Mouse (Mus musculus) heart, postnatal 36 days (tissue): Measurements from ENCODE around the gene Slc34a3. TPM values are rescaled to one million over a fixed set of nuclear protein-coding genes. Genes with fewer than 3 reads are reported as not detected.

Experiments used
- total RNA-seq, 2 experiments: library from RNA; stranded (reverse); gene quantifications; 2 replicates each; pipeline ENCODE4 v1.2.3; 2021

The Slc34a3 gene
- total RNA-seq, 2 experiments from 2014 or later, result not detected

Other genes with a start within 250 kb of the Slc34a3 start
- gene Nsmf, start 180.0 kb downstream of the Slc34a3 start, total RNA-seq, result 10 to 100 TPM; 14.4 to 16.3 TPM
- gene Entpd8, start 154.1 kb downstream of the Slc34a3 start, total RNA-seq, result not detected
- not detected for gene Noxa1, start 139.2 kb downstream of the Slc34a3 start, total RNA-seq
- 10 to 100 TPM in 1 of 2 experiments, 1 to 10 TPM in 1; 9.7 to 12.0 TPM for gene Nrarp, start 53.6 kb downstream of the Slc34a3 start, total RNA-seq
- gene Tor4a, start 37.5 kb downstream of the Slc34a3 start, total RNA-seq, result 1 to 10 TPM; 4.0 to 5.2 TPM
- gene Nelfb, start 22.9 kb downstream of the Slc34a3 start, total RNA-seq, result 10 to 100 TPM; 38.7 to 39.9 TPM
- gene Stpg3, start 19.7 kb downstream of the Slc34a3 start, total RNA-seq, result not detected
- gene Fam166a, start 15.6 kb downstream of the Slc34a3 start, total RNA-seq, result not detected
- 100 to 1,000 TPM; 240 to 254 TPM for gene Tubb4b, start 9.7 kb downstream of the Slc34a3 start, total RNA-seq
- gene Rnf224, start 2.4 kb upstream of the Slc34a3 start, total RNA-seq, result not detected
- under 1 TPM; 0.27 to 0.44 TPM for gene Rnf208, start 7.9 kb upstream of the Slc34a3 start, total RNA-seq
- gene Cysrt1, start 8.1 kb upstream of the Slc34a3 start, total RNA-seq, result not detected
- 1 to 10 TPM; 1.2 to 2.2 TPM for gene AL732309.1, start 12.5 kb upstream of the Slc34a3 start, total RNA-seq
- 10 to 100 TPM; 13.4 to 15.1 TPM for gene Tmem203, start 21.1 kb upstream of the Slc34a3 start, total RNA-seq
- 1 to 10 TPM; 4.8 to 8.6 TPM for gene Tprn, start 28.3 kb upstream of the Slc34a3 start, total RNA-seq
- gene Ssna1, start 38.1 kb upstream of the Slc34a3 start, total RNA-seq, result 10 to 100 TPM; 37.4 to 44.0 TPM
- gene Anapc2, start 38.1 kb upstream of the Slc34a3 start, total RNA-seq, result 10 to 100 TPM; 38.6 to 39.1 TPM
- gene Tmem210, start 53.8 kb upstream of the Slc34a3 start, total RNA-seq, result not detected
- gene Lrrc26, start 55.6 kb upstream of the Slc34a3 start, total RNA-seq, result not detected
- gene Grin1, start 84.8 kb upstream of the Slc34a3 start, total RNA-seq, result not detected
- gene Man1b1, start 98.0 kb upstream of the Slc34a3 start, total RNA-seq, result 10 to 100 TPM; 21.9 to 23.2 TPM
- gene Dpp7, start 122.0 kb upstream of the Slc34a3 start, total RNA-seq, result 1 to 10 TPM; 3.4 to 3.7 TPM
- 1 to 10 TPM; 6.7 to 8.6 TPM for gene Uap1l1, start 131.3 kb upstream of the Slc34a3 start, total RNA-seq
- under 1 TPM; 0.46 to 0.56 TPM for gene Sapcd2, start 138.0 kb upstream of the Slc34a3 start, total RNA-seq
- 10 to 100 TPM; 14.5 to 15.4 TPM for gene Entpd2, start 161.5 kb upstream of the Slc34a3 start, total RNA-seq
- 10 to 100 TPM; 27.3 to 27.8 TPM for gene Npdc1, start 165.0 kb upstream of the Slc34a3 start, total RNA-seq
- under 1 TPM; 0.27 to 0.36 TPM for gene Fut7, start 188.9 kb upstream of the Slc34a3 start, total RNA-seq
- 10 to 100 TPM; 35.5 to 39.9 TPM for gene Abca2, start 194.3 kb upstream of the Slc34a3 start, total RNA-seq
- 1 to 10 TPM; 1.2 to 1.6 TPM for gene Clic3, start 222.5 kb upstream of the Slc34a3 start, total RNA-seq
- 10 to 100 TPM; 23.0 to 23.4 TPM for gene Paxx, start 226.7 kb upstream of the Slc34a3 start, total RNA-seq
- gene Ptgds, start 235.7 kb upstream of the Slc34a3 start, total RNA-seq, result 100 to 1,000 TPM; 189 to 202 TPM